Mouse (Mus musculus): ENCODE data around the gene 1700030K09Rik.
A peak's percentile ranks its signal among the peaks of the same experiment; 100 is the strongest.

Gene 1700030K09Rik

GRCm38 (mm10) chr8:72443338-72443993 is at the start of gene 1700030K09Rik, which contains the start of gene Calr3:
TSS of gene 1700030K09Rik (plus strand) at chr8:72443880.
TSS of gene Calr3 (minus strand) at chr8:72443870.
- peak; percentile 100 for DNase-seq (ENCODE audit: low read depth, low spot score)

GRCm38 (mm10) chr8:72401381-72401780 is 42.3 kb upstream of the 1700030K09Rik start:
- no peak for DNase-seq (ENCODE audit: low read depth, low spot score)

GRCm38 (mm10) chr8:72402981-72403380 is 40.7 kb upstream of the 1700030K09Rik start:
- no peak for DNase-seq (ENCODE audit: low read depth, low spot score)

- DNase-seq (ENCODE audit: low read depth, low spot score) = peak; percentile 80
Observed at GRCm38 (mm10) chr8:72407878-72408277, 35.8 kb upstream of the 1700030K09Rik start.

- DNase-seq (ENCODE audit: low read depth, low spot score) = peak; percentile 78
Observed at GRCm38 (mm10) chr8:72409443-72409842, 34.2 kb upstream of the 1700030K09Rik start.

- DNase-seq (ENCODE audit: low read depth, low spot score) = peak; percentile 42
Observed at GRCm38 (mm10) chr8:72413839-72414238, 29.8 kb upstream of the 1700030K09Rik start.

- DNase-seq (ENCODE audit: low read depth, low spot score) = no peak
Observed at GRCm38 (mm10) chr8:72415252-72415651, 28.4 kb upstream of the 1700030K09Rik start.

GRCm38 (mm10) chr8:72418073-72418472 is 25.6 kb upstream of the 1700030K09Rik start:
- DNase-seq (ENCODE audit: low read depth, low spot score) = no peak

GRCm38 (mm10) chr8:72420571-72421361 is 22.9 kb upstream of the 1700030K09Rik start:
- DNase-seq (ENCODE audit: low read depth, low spot score) = peak; percentile 59

- peak; percentile 100 for DNase-seq (ENCODE audit: low read depth, low spot score)
Observed at GRCm38 (mm10) chr8:72421362-72422335, 22.0 kb upstream of the 1700030K09Rik start, which contains the start of gene Eps15l1. TSS of gene Eps15l1 (minus strand) at chr8:72421460.

- DNase-seq (ENCODE audit: low read depth, low spot score) = peak; percentile 64
Observed at GRCm38 (mm10) chr8:72422926-72423325, 20.8 kb upstream of the 1700030K09Rik start.

GRCm38 (mm10) chr8:72429676-72430075 is 14.0 kb upstream of the 1700030K09Rik start:
- no peak for DNase-seq (ENCODE audit: low read depth, low spot score)

GRCm38 (mm10) chr8:72434952-72435351 is 8.7 kb upstream of the 1700030K09Rik start:
- DNase-seq (ENCODE audit: low read depth, low spot score) = peak; percentile 92

- DNase-seq (ENCODE audit: low read depth, low spot score) = no peak
Observed at GRCm38 (mm10) chr8:72438248-72439015, 5.2 kb upstream of the 1700030K09Rik start.

- DNase-seq (ENCODE audit: low read depth, low spot score) = no peak
Observed at GRCm38 (mm10) chr8:72443994-72444350, 292 bp downstream of the 1700030K09Rik start.

GRCm38 (mm10) chr8:72445071-72445470 is 1.4 kb downstream of the 1700030K09Rik start:
- no peak for DNase-seq (ENCODE audit: low read depth, low spot score)

GRCm38 (mm10) chr8:72451516-72451915 is 7.8 kb downstream of the 1700030K09Rik start:
- no peak for DNase-seq (ENCODE audit: low read depth, low spot score)

- no peak for DNase-seq (ENCODE audit: low read depth, low spot score)
Observed at GRCm38 (mm10) chr8:72453904-72454303, 10.2 kb downstream of the 1700030K09Rik start.

- DNase-seq (ENCODE audit: low read depth, low spot score) = no peak
Observed at GRCm38 (mm10) chr8:72455317-72455716, 11.6 kb downstream of the 1700030K09Rik start.

GRCm38 (mm10) chr8:72457806-72458205 is 14.1 kb downstream of the 1700030K09Rik start:
- no peak for DNase-seq (ENCODE audit: low read depth, low spot score)

- no peak for DNase-seq (ENCODE audit: low read depth, low spot score)
Observed at GRCm38 (mm10) chr8:72458457-72458856, 14.8 kb downstream of the 1700030K09Rik start.

Data from 3T3-L1 (cell line).